Mouse (Mus musculus) layer of hippocampus, adult 2 months (tissue): Measurements from ENCODE around the gene Bpifb4. TPM values are rescaled to one million over a fixed set of nuclear protein-coding genes. Genes with fewer than 3 reads are reported as not detected.

Source experiments
- DNase-seq, 2 experiments: peaks; one replicate each; pipeline ENCODE4 v3.0.0; 2022; ENCODE audit warnings: low spot score in 2 of 2
- H3K27ac ChIP-seq: fragments of 200-600 bp; 2 replicates; pipeline ENCODE4 v1.8.1; 2022
- H3K4me3 ChIP-seq: fragments of 200-600 bp; 2 replicates; pipeline ENCODE4 v1.8.1; 2022; ENCODE audit warnings: mild to moderate bottlenecking
- CTCF ChIP-seq: fragments of 200-600 bp; conservative IDR thresholded peaks from 2 replicates; pipeline ENCODE4 v1.8.1; 2022; ENCODE audit warnings: antibody characterized with exemption, mild to moderate bottlenecking, moderate library complexity
- total RNA-seq, 2 experiments: library from RNA; stranded (reverse); gene quantifications; 2 replicates each; pipeline ENCODE4 v1.2.3; 2021

The Bpifb4 gene
- total RNA-seq, 2 experiments from 2014 or later = not detected

- H3K27ac ChIP-seq = no peak overlapping the region
- peak; percentile 93 for TF ChIP-seq CTCF
- H3K4me3 ChIP-seq = no peak overlapping the region
- DNase-seq = peak; percentile 73 to 80
Measured at GRCm38 (mm10) chr2:153952897-153953296, 14.9 kb downstream of the Bpifb4 start.

DNA sequence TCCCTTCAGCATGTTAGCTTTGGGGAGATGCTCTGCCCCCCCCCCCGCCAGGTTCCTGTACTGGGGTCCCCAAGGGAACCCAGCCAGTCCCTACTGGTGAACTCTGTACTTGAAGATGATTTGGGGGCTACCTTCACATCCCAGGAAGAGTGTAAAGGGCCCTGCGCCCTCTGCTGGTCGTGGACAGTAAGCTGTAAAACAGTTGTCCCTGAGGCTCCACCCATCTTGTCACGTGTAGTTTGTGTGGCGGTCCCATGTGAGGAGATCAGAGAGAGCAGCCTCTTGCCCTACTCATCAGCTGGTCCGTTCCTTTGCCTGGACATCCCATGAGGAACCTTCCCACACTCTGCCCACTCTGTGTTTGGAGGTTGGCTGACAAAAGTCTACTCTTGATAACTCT, 15.8 kb downstream of the Bpifb4 start:
- H3K27ac ChIP-seq = no peak overlapping the region
- peak in 1 of 2 experiments; percentile 20 for DNase-seq
- TF ChIP-seq CTCF = peak; percentile 72
- H3K4me3 ChIP-seq = no peak overlapping the region

- Histone ChIP-seq H3K27ac (peak overlapping the region; percentile 23; the same call in 1 of the 2 replicates), H3K4me3 (no peak overlapping the region)
- no peak for TF ChIP-seq CTCF
- DNase-seq = peak in 1 of 2 experiments; percentile 24
Measured at GRCm38 (mm10) chr2:153962821-153963331, 24.9 kb downstream of the Bpifb4 start.

DNA sequence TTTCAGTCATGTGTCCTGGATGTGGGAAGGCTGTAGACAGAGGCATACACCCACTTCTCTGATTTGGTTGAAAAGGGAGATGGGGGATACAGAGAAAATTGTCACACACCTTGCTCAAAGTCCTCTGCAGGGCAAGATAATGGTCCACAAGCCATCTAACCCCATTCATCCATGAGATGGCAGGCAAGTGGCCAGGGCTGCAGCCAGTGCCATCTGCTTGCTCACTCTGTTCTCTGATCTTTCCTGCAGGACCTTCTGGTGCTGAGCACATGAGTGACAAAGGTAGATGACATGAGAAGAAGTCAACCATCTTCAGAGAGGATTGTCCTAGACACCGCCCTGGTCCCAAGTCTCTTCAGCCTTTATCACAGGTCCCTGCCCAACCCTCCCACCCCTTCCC, 25.3 kb downstream of the Bpifb4 start:
- DNase-seq = no peak

DNA sequence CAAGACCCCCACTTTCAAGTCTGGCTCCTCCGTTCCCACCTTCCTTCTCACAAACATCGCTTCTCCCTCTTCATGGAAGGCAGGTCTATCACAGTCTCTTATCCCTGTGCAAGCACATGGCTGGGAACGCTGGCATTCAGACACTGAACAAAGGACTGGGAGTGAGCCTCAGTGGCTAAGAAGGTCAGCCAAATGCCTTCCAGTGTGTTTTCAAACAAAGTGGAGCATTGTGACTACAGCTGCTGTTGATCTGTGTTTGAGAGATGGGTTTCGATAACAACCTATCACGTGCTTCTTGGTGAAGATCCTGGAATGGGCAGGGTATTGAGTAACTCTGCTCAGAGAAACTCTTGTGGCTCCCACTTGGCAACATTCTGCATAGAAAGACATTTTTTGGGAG, 32.2 kb downstream of the Bpifb4 start:
- no peak for TF ChIP-seq CTCF
- DNase-seq = no peak
- Histone ChIP-seq H3K4me3 (no peak overlapping the region), H3K27ac (no peak overlapping the region)

More for the DNA sequence above, 25.3 kb downstream of the Bpifb4 start:
- Histone ChIP-seq H3K27ac (peak overlapping the region; percentile 23; the same call in 1 of the 2 replicates), H3K4me3 (no peak overlapping the region)
- no peak for TF ChIP-seq CTCF

- Histone ChIP-seq H3K27ac (no peak within 1 kb of the TSS), H3K4me3 (no peak within 1 kb of the TSS)
- TF ChIP-seq CTCF = no peak
- no peak for DNase-seq
Measured at GRCm38 (mm10) chr2:153974582-153974981, 36.6 kb downstream of the Bpifb4 start, which contains the start of gene Bpifa6. Gene Bpifa6, plus strand, starts transcription at chr2:153974945.

GRCm38 (mm10) chr2:153995770-153996169, 57.8 kb downstream of the Bpifb4 start:
- Histone ChIP-seq H3K4me3 (no peak overlapping the region), H3K27ac (no peak overlapping the region)
- peak; percentile 46 to 74 for DNase-seq
- peak; percentile 89 for TF ChIP-seq CTCF

DNA sequence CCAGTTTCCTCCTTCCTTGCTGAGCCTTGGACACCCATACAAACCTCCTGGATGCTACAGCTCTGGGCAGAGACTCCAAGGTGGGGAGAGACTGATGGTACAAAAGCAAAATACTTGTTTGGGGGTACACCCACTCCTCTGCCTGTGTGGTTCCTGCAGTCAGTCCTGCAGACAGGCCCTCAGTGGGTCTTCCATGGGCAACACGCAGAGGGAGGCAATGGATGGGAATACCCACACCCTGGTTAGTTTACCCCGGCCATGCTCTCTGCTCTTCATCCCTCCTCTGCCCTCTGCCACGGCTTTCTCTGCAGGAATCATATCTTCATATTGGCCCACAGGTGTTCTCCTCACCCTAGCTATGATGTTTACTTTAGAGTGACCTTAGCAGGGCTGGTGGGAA, 62.5 kb downstream of the Bpifb4 start:
- no peak for TF ChIP-seq CTCF
- no peak overlapping the region for H3K4me3 ChIP-seq
- no peak for DNase-seq
- H3K27ac ChIP-seq = no peak overlapping the region

GRCm38 (mm10) chr2:154001056-154001455, 63.0 kb downstream of the Bpifb4 start:
- no peak for TF ChIP-seq CTCF
- no peak overlapping the region for H3K27ac ChIP-seq
- DNase-seq = no peak
- H3K4me3 ChIP-seq = no peak overlapping the region

DNA sequence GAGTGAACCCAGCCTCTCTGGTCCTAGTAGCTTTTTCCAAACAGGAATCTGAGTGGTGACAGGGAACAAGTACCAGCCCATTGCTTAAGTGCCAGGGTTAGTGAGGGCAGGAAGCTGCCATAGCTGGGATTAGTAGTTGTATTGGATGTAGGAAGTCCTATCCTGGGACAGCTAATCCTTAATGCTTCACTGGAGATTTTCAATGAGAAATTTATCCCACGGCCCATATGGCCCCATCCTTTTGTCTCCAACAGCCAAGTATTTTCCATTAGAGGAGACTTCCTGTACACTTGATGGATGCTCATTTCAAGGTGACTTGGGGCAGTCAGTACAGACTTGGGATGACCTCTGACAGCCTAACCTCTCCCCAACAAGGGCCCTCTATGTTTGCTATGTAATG, 66.4 kb downstream of the Bpifb4 start:
- H3K27ac ChIP-seq = no peak overlapping the region

GRCm38 (mm10) chr2:154005094-154005493, 67.1 kb downstream of the Bpifb4 start:
- no peak overlapping the region for H3K27ac ChIP-seq
- no peak for TF ChIP-seq CTCF
- DNase-seq = no peak
- H3K4me3 ChIP-seq = no peak overlapping the region

More for the DNA sequence above, 66.4 kb downstream of the Bpifb4 start:
- no peak for DNase-seq
- no peak for TF ChIP-seq CTCF
- H3K4me3 ChIP-seq = no peak overlapping the region

DNA sequence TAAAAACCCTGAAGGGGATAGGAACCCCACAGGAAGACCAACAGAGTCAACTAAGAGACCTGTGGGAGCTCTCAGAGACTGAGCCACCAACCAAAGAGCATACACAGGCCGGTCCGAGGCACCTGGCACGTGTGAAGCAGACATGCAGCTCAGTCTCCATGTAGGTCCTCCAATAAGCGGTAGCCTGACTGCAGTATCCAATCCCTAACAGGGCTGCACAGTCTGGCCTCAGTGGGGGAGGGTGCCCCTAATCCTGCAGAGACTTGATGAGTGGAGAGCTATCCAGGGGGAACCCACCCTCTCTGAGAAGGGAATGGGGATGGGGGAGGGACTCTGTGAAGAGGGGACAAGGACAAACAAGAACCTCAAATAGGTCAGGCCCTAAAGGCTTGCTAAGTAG, 67.7 kb downstream of the Bpifb4 start:
- TF ChIP-seq CTCF = no peak
- DNase-seq = no peak
- Histone ChIP-seq H3K4me3 (no peak overlapping the region), H3K27ac (no peak overlapping the region)

- Histone ChIP-seq H3K4me3 (no peak overlapping the region), H3K27ac (no peak overlapping the region)
- peak; percentile 47 for TF ChIP-seq CTCF
- DNase-seq = no peak
Measured at GRCm38 (mm10) chr2:154006331-154006730, 68.3 kb downstream of the Bpifb4 start.

GRCm38 (mm10) chr2:154007381-154007780, 69.4 kb downstream of the Bpifb4 start:
- no peak for TF ChIP-seq CTCF
- DNase-seq = no peak
- no peak overlapping the region for H3K27ac ChIP-seq
- H3K4me3 ChIP-seq = no peak overlapping the region
